Mouse (Mus musculus) cerebellum, adult 9-10 months (tissue): ENCODE measurements around the gene Mlxip.

Experiments
- DNase-seq: peaks from one replicate; pipeline ENCODE4 v3.0.0; 2022

Mlxip gene

GRCm38 (mm10) chr5:123436780-123437175, 42.2 kb downstream of the Mlxip start:
- peak; percentile 80 for DNase-seq

- DNase-seq: no peak
These were observed 43.8 kb downstream of the Mlxip start for GRCm38 (mm10) chr5:123438381-123438780.

- DNase-seq: no peak
These were observed 44.7 kb downstream of the Mlxip start for GRCm38 (mm10) chr5:123439312-123439711.

- no peak for DNase-seq
These were observed 45.3 kb downstream of the Mlxip start for GRCm38 (mm10) chr5:123439941-123440340.

GRCm38 (mm10) chr5:123440664-123441063, 46.1 kb downstream of the Mlxip start:
- no peak for DNase-seq

GRCm38 (mm10) chr5:123442283-123442682, 47.7 kb downstream of the Mlxip start:
- DNase-seq: no peak

GRCm38 (mm10) chr5:123444069-123444468, 49.5 kb downstream of the Mlxip start:
- DNase-seq: peak; percentile 75

- no peak for DNase-seq
These were observed 50.3 kb downstream of the Mlxip start for GRCm38 (mm10) chr5:123444849-123445334.

GRCm38 (mm10) chr5:123451886-123452285, 57.3 kb downstream of the Mlxip start:
- no peak for DNase-seq

GRCm38 (mm10) chr5:123461420-123461819, 66.8 kb downstream of the Mlxip start:
- DNase-seq: no peak

GRCm38 (mm10) chr5:123464638-123465037, 70.0 kb downstream of the Mlxip start:
- DNase-seq: no peak

- DNase-seq: no peak
These were observed 76.3 kb downstream of the Mlxip start for GRCm38 (mm10) chr5:123470784-123471400.

GRCm38 (mm10) chr5:123473817-123474216, 79.2 kb downstream of the Mlxip start:
- no peak for DNase-seq

- DNase-seq: no peak
These were observed 93.2 kb downstream of the Mlxip start for GRCm38 (mm10) chr5:123487659-123488395.

- DNase-seq: no peak
These were observed 94.7 kb downstream of the Mlxip start, which contains the start of the genes Lrrc43 and Il31 for GRCm38 (mm10) chr5:123489112-123489785. Gene Lrrc43 (plus strand): TSS chr5:123489305. Gene Il31 (minus strand): TSS chr5:123489489.

- DNase-seq: no peak
These were observed 95.3 kb downstream of the Mlxip start for GRCm38 (mm10) chr5:123489935-123490334.

- DNase-seq: peak; percentile 67
These were observed 105.1 kb downstream of the Mlxip start for GRCm38 (mm10) chr5:123499717-123500116.

GRCm38 (mm10) chr5:123501973-123502372, 107.4 kb downstream of the Mlxip start:
- no peak for DNase-seq
